Comparison of ENCODE assay signal across 19 mouse cellular contexts in genomic region chr17:9896964-9897363, GRCm38 (mm10).
DNase-seq lines count a peak whose midpoint lies in the region; ATAC-seq and TF ChIP-seq lines count a peak whose summit lies in the region.
"Had no signal": no experiment of that assay in that cellular context is flagged by ENCODE, and none has a peak within 500 bp of the region (broad histone marks: within the 10 kb centered on the region; RNA-seq: fewer than 3 reads in every experiment).

No protein-coding gene starts in this region.

- DNase-seq in gastrocnemius, adult 2 months: no peak
- no peak for DNase-seq in gastrocnemius, postnatal 4 days (ENCODE audit: low spot score in 2 of 2)
- peak; percentile 48 for DNase-seq in liver
- DNase-seq in liver, embryonic 11.5 days (ENCODE audit: low spot score): no peak
- DNase-seq in adrenal gland, postnatal 25 days: peak; percentile 38
- DNase-seq in liver, postnatal 0 days: peak; percentile 47
- DNase-seq in cerebellum, postnatal 14 days: no peak
- DNase-seq: cerebellum, adult 11-12 months; cerebellum, postnatal 36 days; gastrocnemius, postnatal 10 days; kidney, adult 2 months; kidney, postnatal 10 days; layer of hippocampus, postnatal 36 days; right cerebral cortex, postnatal 25 days; thymus, postnatal 36 days had no signal

- WGBS in liver, embryonic 11.5 days: 42% methylated on average over 2 of the region's 2 CpGs
- 40% methylated on average over 2 of the region's 2 CpGs for whole genome bisulfite sequencing in liver, postnatal 0 days (ENCODE audit: insufficient replicate concordance)

- H3K9me3 ChIP-seq in liver, embryonic 11.5 days (ENCODE audit: control insufficient read depth, low read length): no peaks in the 10 kb centered on the region
- no peaks in the 10 kb centered on the region for H3K9me3 ChIP-seq in liver, postnatal 0 days (ENCODE audit: low read length)
- H3K9me3 ChIP-seq: embryonic facial prominence, embryonic 15.5 days; midbrain, embryonic 10.5 days had no signal

- no peaks in the 10 kb centered on the region for H3K36me3 ChIP-seq in liver, embryonic 11.5 days (ENCODE audit: control insufficient read depth, insufficient read depth, low read length)
- no peaks in the 10 kb centered on the region for H3K36me3 ChIP-seq in liver, postnatal 0 days (replicated peaks; ENCODE audit: insufficient read depth, low read length)
- H3K36me3 ChIP-seq: embryonic facial prominence, embryonic 15.5 days; midbrain, embryonic 10.5 days had no signal

- no peak for TF ChIP-seq EP300 in liver, postnatal 0 days (IDR thresholded peaks at IDR 0.05; ENCODE audit: low read depth)

- no peak for ATAC-seq in liver, embryonic 11.5 days (replicated peaks; ENCODE audit: low FRiP score)
- peak; percentile 74 for ATAC-seq in liver, postnatal 0 days
- ATAC-seq: hindbrain, embryonic 16.5 days had no signal

- no peak overlapping the region for H3K4me2 ChIP-seq in liver, embryonic 11.5 days
- H3K4me2 ChIP-seq in liver, postnatal 0 days (ENCODE audit: low read depth, low read length): no peak overlapping the region
- H3K4me2 ChIP-seq: embryonic facial prominence, embryonic 15.5 days had no signal

- 0 out of 2 replicates have a peak, but pooled peaks cover 5% of the 10 kb centered on the region for H3K4me1 ChIP-seq in liver, embryonic 11.5 days (replicated peaks; ENCODE audit: control insufficient read depth, insufficient read depth, low read length)
- H3K4me1 ChIP-seq in liver, postnatal 0 days (ENCODE audit: insufficient read depth): peaks cover 6% of the 10 kb centered on the region

- no peak for TF ChIP-seq CTCF in gastrocnemius, adult 2 months (IDR thresholded peaks at IDR 0.05)
- no peak for TF ChIP-seq CTCF in liver, postnatal 0 days (IDR thresholded peaks at IDR 0.05; ENCODE audit: low read depth)

- H3K27ac ChIP-seq in gastrocnemius, adult 2 months: peak overlapping the region; percentile 91; the same call in 1 of the 2 replicates
- H3K27ac ChIP-seq in liver, embryonic 11.5 days (ENCODE audit: low read depth, low read length): no peak overlapping the region
- H3K27ac ChIP-seq in liver, postnatal 0 days (ENCODE audit: low read depth): no peak overlapping the region
- H3K27ac ChIP-seq: embryonic facial prominence, embryonic 15.5 days; macrophage had no signal

- H3K4me3 ChIP-seq in gastrocnemius, adult 2 months: no peak overlapping the region
- no peak overlapping the region for H3K4me3 ChIP-seq in liver, embryonic 11.5 days (ENCODE audit: low read depth, low read length)
- no peak overlapping the region for H3K4me3 ChIP-seq in liver, postnatal 0 days (ENCODE audit: low read depth, low read length)
- H3K4me3 ChIP-seq: embryonic facial prominence, embryonic 15.5 days; midbrain, embryonic 10.5 days had no signal

- H3K27me3 ChIP-seq in liver, embryonic 11.5 days (replicated peaks; ENCODE audit: control insufficient read depth, insufficient read depth, low read length): no peaks in the 10 kb centered on the region
- H3K27me3 ChIP-seq in liver, postnatal 0 days (ENCODE audit: insufficient read depth, low read length): no peaks in the 10 kb centered on the region
- H3K27me3 ChIP-seq: embryonic facial prominence, embryonic 15.5 days had no signal

- no peak overlapping the region for H3K9ac ChIP-seq in liver, embryonic 11.5 days (ENCODE audit: low read depth, low read length)
- no peak overlapping the region for H3K9ac ChIP-seq in liver, postnatal 0 days (replicated peaks)
- H3K9ac ChIP-seq: embryonic facial prominence, embryonic 15.5 days had no signal

- intact Hi-C loops in gastrocnemius, adult 2 months (cut with DNase I): loop anchor here (10.0 kb wide), 1 partner anchor 598 kb away; no protein-coding TSS in a partner anchor

Comparison
In these comparisons a context has a peak if more than half of its experiments do, and no peak if none do; other contexts are left out.
1. DNase-seq: peak in liver (single experiment), adrenal gland, postnatal 25 days (single experiment) and liver, postnatal 0 days (single experiment); none in gastrocnemius, adult 2 months (single experiment), gastrocnemius, postnatal 4 days (0 of 2), liver, embryonic 11.5 days (single experiment) and cerebellum, postnatal 14 days (0 of 2).